Mouse (Mus musculus) midbrain, embryonic 11.5 days (tissue): ENCODE results near the gene Kcne3. TPM values are rescaled to one million over a fixed set of nuclear protein-coding genes. Genes with fewer than 3 reads are reported as not detected.

Experiments used
- ATAC-seq: fragments of 200-750 bp; cut with Nextera tagmentation; 2 replicates; pipeline ENCODE4 v1.8.0; 2017; ENCODE audit warnings: moderate TSS enrichment, moderate library complexity; ENCODE audit not compliant: low FRiP score
- DNase-seq: peaks from one replicate; pipeline ENCODE4 v3.0.0; 2015; ENCODE audit warnings: low spot score; ENCODE audit errors: missing footprints
- H3K27ac ChIP-seq: fragments of 300-500 bp; sonication (generic); 2 replicates; pipeline ENCODE4 v1.5.1; 2014; ENCODE audit warnings: low read depth, low read length
- H3K27me3 ChIP-seq: fragments of 300-500 bp; sonication (generic); 2 replicates; pipeline ENCODE4 v1.6.1; 2014; ENCODE audit warnings: mild to moderate bottlenecking, low read length, moderate library complexity, mixed read lengths; ENCODE audit not compliant: control insufficient read depth, insufficient read depth
- H3K36me3 ChIP-seq: fragments of 300-500 bp; sonication (generic); 2 replicates; pipeline ENCODE4 v1.6.1; 2014; ENCODE audit warnings: mild to moderate bottlenecking, low read length, moderate library complexity, mixed read lengths; ENCODE audit not compliant: control insufficient read depth, insufficient read depth
- H3K4me1 ChIP-seq: fragments of 300-500 bp; sonication (generic); 2 replicates; pipeline ENCODE4 v1.6.1; 2014; ENCODE audit warnings: low read length; ENCODE audit not compliant: control insufficient read depth, insufficient read depth
- H3K4me2 ChIP-seq: fragments of 300-500 bp; sonication (generic); 2 replicates; pipeline ENCODE4 v1.6.1; 2014; ENCODE audit warnings: mild to moderate bottlenecking, moderate library complexity
- H3K4me3 ChIP-seq: fragments of 300-500 bp; sonication (generic); 2 replicates; pipeline ENCODE4 v1.5.1; 2014; ENCODE audit warnings: low read depth, low read length
- H3K9ac ChIP-seq: fragments of 300-500 bp; sonication (generic); 2 replicates; pipeline ENCODE4 v1.6.1; 2014; ENCODE audit warnings: low read length
- H3K9me3 ChIP-seq: fragments of 300-500 bp; sonication (generic); 2 replicates; pipeline ENCODE4 v1.6.1; 2016; ENCODE audit warnings: low read length; ENCODE audit not compliant: control insufficient read depth
- WGBS: fragments of 180-500 bp; shearing (Covaris S2); extraction: QIAGEN DNeasy Blood & Tissue Kit; methylation state at CpG from one replicate; pipeline ENCODE4 v1.1.7; 2014; 5-methylcytosine and 5-hydroxymethylcytosine counted together
- polyA plus RNA-seq: library from polyadenylated mRNA; unstranded; fragments of >200 nt; fragmentation: Nextera tagmentation; extraction: Ambion mirVana; gene quantifications from 2 replicates; pipeline ENCODE4 v1.2.1, GENCODE M21; 2014

Gene Kcne3
- 1.1 and 3.0 TPM in 2 replicates for polyA plus RNA-seq

GRCm38 (mm10) chr7:100176269-100176668 lies at the start of gene Kcne3:
Gene Kcne3, plus strand, starts transcription at chr7:100176502.
- H3K27ac ChIP-seq = no peak within 1 kb of the TSS
- DNase-seq = no peak
- H3K36me3 ChIP-seq = no peaks in the 10 kb centered on the region
- H3K4me1 ChIP-seq = peaks cover 7% of the 10 kb centered on the region; the same call in 1 of the 2 replicates
- no peaks in the 10 kb centered on the region for H3K9me3 ChIP-seq
- 80% methylated on average over 3 of the region's 3 CpGs for WGBS
- H3K4me2 ChIP-seq = no peak within 1 kb of the TSS
- no peak for ATAC-seq
- H3K4me3 ChIP-seq = no peak within 1 kb of the TSS
- no peak within 1 kb of the TSS for H3K9ac ChIP-seq
- peaks cover 37% of the 10 kb centered on the region for H3K27me3 ChIP-seq

GRCm38 (mm10) chr7:100126514-100126913 lies 49.8 kb upstream of the Kcne3 start:
- Histone ChIP-seq H3K36me3 (no peaks in the 10 kb centered on the region), H3K27me3 (no peaks in the 10 kb centered on the region), H3K27ac (no peak overlapping the region), H3K4me3 (no peak overlapping the region), H3K9me3 (no peaks in the 10 kb centered on the region), H3K4me2 (no peak overlapping the region), H3K9ac (no peak overlapping the region), H3K4me1 (0 out of 2 replicates have a peak, but pooled peaks cover 2% of the 10 kb centered on the region)
- ATAC-seq (no peak), DNase-seq (no peak)
- WGBS = 82% methylated on average over 7 of the region's 7 CpGs

- WGBS = 93% methylated on average over 7 of the region's 7 CpGs
- no peak overlapping the region for H3K27ac ChIP-seq
These were observed 47.9 kb upstream of the Kcne3 start for GRCm38 (mm10) chr7:100128262-100129041.

GRCm38 (mm10) chr7:100130592-100130991 lies 45.7 kb upstream of the Kcne3 start:
- 0 out of 2 replicates have a peak, but pooled peaks cover 2% of the 10 kb centered on the region for H3K4me1 ChIP-seq
- no peaks in the 10 kb centered on the region for H3K36me3 ChIP-seq
- WGBS = 87% methylated on average over 6 of the region's 6 CpGs
- no peak for ATAC-seq
- no peaks in the 10 kb centered on the region for H3K27me3 ChIP-seq
- H3K27ac ChIP-seq = no peak overlapping the region
- no peak for DNase-seq
- H3K9me3 ChIP-seq = no peaks in the 10 kb centered on the region
- H3K4me2 ChIP-seq = no peak overlapping the region
- no peak overlapping the region for H3K9ac ChIP-seq
- no peak overlapping the region for H3K4me3 ChIP-seq

More at GRCm38 (mm10) chr7:100128262-100129041, 47.9 kb upstream of the Kcne3 start:
- Histone ChIP-seq H3K4me1 (0 out of 2 replicates have a peak, but pooled peaks cover 2% of the 10 kb centered on the region), H3K27me3 (no peaks in the 10 kb centered on the region), H3K36me3 (no peaks in the 10 kb centered on the region), H3K9me3 (no peaks in the 10 kb centered on the region), H3K4me3 (no peak overlapping the region), H3K4me2 (no peak overlapping the region), H3K9ac (no peak overlapping the region)
- ATAC-seq (no peak), DNase-seq (no peak)

- WGBS = 73% methylated on average over 1 of the region's 1 CpGs
- no peak overlapping the region for H3K4me3 ChIP-seq
- no peak overlapping the region for H3K4me2 ChIP-seq
These were observed 43.9 kb upstream of the Kcne3 start for GRCm38 (mm10) chr7:100132379-100132778.

GRCm38 (mm10) chr7:100137038-100137437 lies 39.3 kb upstream of the Kcne3 start:
- no peak for ATAC-seq
- Histone ChIP-seq H3K4me1 (no peaks in the 10 kb centered on the region), H3K36me3 (no peaks in the 10 kb centered on the region), H3K27me3 (no peaks in the 10 kb centered on the region), H3K4me3 (no peak overlapping the region), H3K27ac (no peak overlapping the region), H3K4me2 (no peak overlapping the region), H3K9me3 (no peaks in the 10 kb centered on the region), H3K9ac (no peak overlapping the region)
- no peak for DNase-seq
- WGBS = 84% methylated on average over 9 of the region's 9 CpGs

More at GRCm38 (mm10) chr7:100132379-100132778, 43.9 kb upstream of the Kcne3 start:
- DNase-seq = no peak
- no peak overlapping the region for H3K27ac ChIP-seq
- no peaks in the 10 kb centered on the region for H3K36me3 ChIP-seq
- no peaks in the 10 kb centered on the region for H3K9me3 ChIP-seq
- 0 out of 2 replicates have a peak, but pooled peaks cover 2% of the 10 kb centered on the region for H3K4me1 ChIP-seq
- no peaks in the 10 kb centered on the region for H3K27me3 ChIP-seq
- no peak for ATAC-seq
- no peak overlapping the region for H3K9ac ChIP-seq

GRCm38 (mm10) chr7:100138075-100138474 lies 38.2 kb upstream of the Kcne3 start:
- Histone ChIP-seq H3K4me2 (no peak overlapping the region), H3K9ac (no peak overlapping the region), H3K4me3 (no peak overlapping the region), H3K27me3 (no peaks in the 10 kb centered on the region), H3K27ac (no peak overlapping the region), H3K36me3 (no peaks in the 10 kb centered on the region), H3K9me3 (no peaks in the 10 kb centered on the region), H3K4me1 (no peaks in the 10 kb centered on the region)
- ATAC-seq (no peak), DNase-seq (no peak)
- 92% methylated on average over 4 of the region's 4 CpGs for WGBS

- 81% methylated on average over 1 of the region's 1 CpGs for WGBS
- no peak for DNase-seq
- Histone ChIP-seq H3K4me1 (no peaks in the 10 kb centered on the region), H3K27ac (no peak overlapping the region), H3K27me3 (no peaks in the 10 kb centered on the region), H3K36me3 (no peaks in the 10 kb centered on the region), H3K9me3 (no peaks in the 10 kb centered on the region), H3K4me3 (no peak overlapping the region), H3K9ac (no peak overlapping the region), H3K4me2 (no peak overlapping the region)
- ATAC-seq = no peak
These were observed 35.7 kb upstream of the Kcne3 start for GRCm38 (mm10) chr7:100140591-100140990.

GRCm38 (mm10) chr7:100148586-100148985 lies 27.7 kb upstream of the Kcne3 start:
- Histone ChIP-seq H3K4me2 (no peak overlapping the region), H3K4me3 (no peak overlapping the region), H3K9me3 (no peaks in the 10 kb centered on the region), H3K27ac (no peak overlapping the region), H3K27me3 (no peaks in the 10 kb centered on the region), H3K9ac (no peak overlapping the region), H3K36me3 (no peaks in the 10 kb centered on the region), H3K4me1 (no peaks in the 10 kb centered on the region)
- DNase-seq (no peak), ATAC-seq (no peak)
- 91% methylated on average over 4 of the region's 4 CpGs for WGBS
